Mouse (Mus musculus): ENCODE data around the gene Dnah8. TPM values are rescaled to one million over a fixed set of nuclear protein-coding genes. Genes with fewer than 3 reads are reported as not detected.
A peak's percentile ranks its signal among the peaks of the same experiment; 100 is the strongest.

Gene Dnah8
- total RNA-seq, 2 experiments from 2014 or later = 0.11 TPM; not detected in 1

DNA sequence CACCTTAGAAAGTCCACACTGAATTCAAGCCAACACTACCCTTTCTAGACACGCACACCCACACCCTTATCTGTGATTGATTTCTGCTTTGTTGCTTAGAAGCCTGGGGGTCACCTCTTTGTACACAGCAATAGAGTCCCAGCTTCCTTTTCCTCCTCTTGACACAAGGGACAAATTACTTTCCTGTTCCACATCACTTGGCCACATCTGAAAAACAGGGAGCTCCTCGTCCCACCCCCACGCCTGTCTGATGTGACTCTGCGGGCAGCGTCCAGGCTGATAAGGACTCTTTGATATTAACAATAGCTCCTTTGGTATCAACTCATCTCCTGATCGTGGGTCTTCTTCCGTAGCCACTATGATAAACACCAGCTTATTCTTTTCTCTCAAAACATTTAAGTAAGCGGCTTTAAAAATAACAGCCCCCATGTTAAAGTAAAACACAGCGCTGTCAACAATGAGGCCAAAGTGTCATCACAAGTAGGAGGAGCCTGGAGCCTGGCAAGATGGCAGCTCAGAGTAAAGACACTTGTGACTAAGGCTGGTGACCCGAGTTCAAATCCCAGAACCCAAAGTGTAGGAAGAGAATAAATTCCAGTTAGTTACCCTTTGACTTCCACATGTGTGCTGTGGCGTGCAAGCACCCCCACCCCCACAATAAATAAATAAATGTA lies 234.6 kb downstream of the Dnah8 start:
- intact Hi-C loops (cut with DNase I) = no loop called here
- no peak overlapping the region for H3K4me3 ChIP-seq
- no peak for DNase-seq
- TF ChIP-seq CTCF (IDR thresholded peaks at IDR 0.05) = no peak
- H3K27ac ChIP-seq = no peak overlapping the region

DNA sequence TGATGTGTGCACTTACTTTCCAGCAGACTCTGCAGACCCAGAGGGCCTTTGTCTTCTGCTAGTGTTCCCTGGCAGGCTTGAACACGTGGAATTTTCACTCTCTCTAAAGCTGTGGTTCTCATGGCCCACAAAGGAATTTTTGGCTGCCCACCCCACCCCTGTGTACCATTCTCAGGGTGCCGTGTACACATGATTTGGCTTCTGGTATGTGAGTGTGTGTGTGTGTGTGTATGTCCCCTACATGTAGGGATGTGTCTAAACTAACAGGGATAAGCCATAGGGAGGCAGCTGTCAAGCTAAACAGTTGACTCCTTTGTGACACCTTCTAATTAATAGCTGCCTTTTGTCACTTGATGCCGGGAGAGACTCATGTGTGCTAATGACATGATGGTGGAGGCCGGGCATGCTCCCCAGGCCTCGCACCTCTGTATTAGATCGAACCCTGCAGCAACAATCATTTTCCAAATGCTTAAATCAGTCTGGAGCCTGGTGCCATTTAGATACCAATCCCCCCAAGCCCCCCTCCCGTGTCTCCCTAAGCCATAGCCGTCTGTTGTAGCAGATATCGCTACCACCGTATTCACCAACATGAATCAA lies 235.9 kb downstream of the Dnah8 start:
- H3K4me3 ChIP-seq = no peak overlapping the region
- no peak for TF ChIP-seq CTCF (IDR thresholded peaks at IDR 0.05)
- intact Hi-C loops (cut with DNase I) = no loop called here
- H3K27ac ChIP-seq = no peak overlapping the region
- no peak for DNase-seq

DNA sequence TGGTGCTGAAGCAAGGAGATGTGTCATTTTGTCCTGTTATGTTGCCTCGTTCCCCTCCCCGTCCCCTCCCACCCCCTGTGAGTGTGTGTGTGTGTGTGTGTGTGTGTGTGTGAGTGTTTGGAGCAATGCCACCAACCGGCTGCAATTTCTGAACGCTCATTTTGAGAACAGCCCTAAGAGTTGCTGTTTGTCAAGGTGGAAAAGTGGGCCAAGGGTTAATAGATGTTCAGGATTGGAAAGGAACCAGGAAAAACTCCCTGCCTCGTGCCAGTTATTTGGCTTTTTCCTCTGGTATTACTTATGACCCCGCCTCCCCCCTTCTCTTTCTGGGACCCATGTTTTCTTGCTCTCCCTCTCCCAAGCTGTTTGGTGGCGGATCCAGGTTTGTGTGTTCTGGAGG lies 236.5 kb downstream of the Dnah8 start:
- no peak for DNase-seq
- Histone ChIP-seq H3K27ac (no peak overlapping the region), H3K4me3 (no peak overlapping the region)
- intact Hi-C loops (cut with DNase I) = no loop called here
- TF ChIP-seq CTCF (IDR thresholded peaks at IDR 0.05) = no peak

DNA sequence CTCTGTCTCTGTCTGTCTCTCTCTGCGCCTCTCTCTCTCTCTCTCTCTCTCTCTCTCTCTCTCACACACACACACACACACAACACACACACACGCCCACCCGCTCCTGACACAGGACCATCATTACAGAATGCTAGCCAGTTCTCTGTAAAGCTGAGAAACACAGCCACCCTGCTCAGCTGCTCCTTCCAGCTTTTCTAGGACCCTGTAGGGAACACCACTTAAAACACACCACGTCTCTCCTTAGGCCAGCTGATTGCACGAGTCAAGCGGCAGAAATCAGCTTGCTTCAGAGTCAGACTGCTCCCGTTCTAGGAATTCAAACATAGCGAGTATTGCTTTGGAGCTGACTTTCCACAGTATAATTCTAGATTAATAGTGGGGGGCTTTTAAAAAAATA lies 242.1 kb downstream of the Dnah8 start:
- H3K27ac ChIP-seq = no peak overlapping the region
- no peak overlapping the region for H3K4me3 ChIP-seq
- no peak for TF ChIP-seq CTCF (IDR thresholded peaks at IDR 0.05)
- DNase-seq = no peak
- intact Hi-C loops (cut with DNase I) = no loop called here

DNA sequence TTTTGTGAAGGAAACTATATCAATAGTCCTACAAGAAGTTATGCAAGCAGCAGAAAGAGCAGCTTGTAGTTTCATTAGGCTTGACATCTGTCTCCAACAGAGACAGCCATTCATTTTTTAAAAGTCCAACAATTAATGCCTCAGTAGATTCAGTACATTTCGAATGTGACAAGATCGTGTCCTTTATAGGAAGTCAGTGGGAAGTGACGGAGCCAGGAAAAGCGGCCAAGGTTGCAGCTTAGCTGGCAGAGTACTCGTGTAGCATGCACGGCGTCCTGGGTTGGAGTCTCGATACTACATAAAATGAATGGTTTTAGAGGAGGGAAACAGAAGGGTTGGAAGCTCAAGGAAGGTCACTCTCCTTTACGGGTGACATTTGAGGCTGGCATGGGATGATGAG lies 242.8 kb downstream of the Dnah8 start:
- TF ChIP-seq CTCF (IDR thresholded peaks at IDR 0.05) = no peak
- intact Hi-C loops (cut with DNase I) = no loop called here
- H3K4me3 ChIP-seq = peak overlapping the region; percentile 21; the same call in 1 of the 2 replicates
- DNase-seq = no peak
- no peak overlapping the region for H3K27ac ChIP-seq

DNA sequence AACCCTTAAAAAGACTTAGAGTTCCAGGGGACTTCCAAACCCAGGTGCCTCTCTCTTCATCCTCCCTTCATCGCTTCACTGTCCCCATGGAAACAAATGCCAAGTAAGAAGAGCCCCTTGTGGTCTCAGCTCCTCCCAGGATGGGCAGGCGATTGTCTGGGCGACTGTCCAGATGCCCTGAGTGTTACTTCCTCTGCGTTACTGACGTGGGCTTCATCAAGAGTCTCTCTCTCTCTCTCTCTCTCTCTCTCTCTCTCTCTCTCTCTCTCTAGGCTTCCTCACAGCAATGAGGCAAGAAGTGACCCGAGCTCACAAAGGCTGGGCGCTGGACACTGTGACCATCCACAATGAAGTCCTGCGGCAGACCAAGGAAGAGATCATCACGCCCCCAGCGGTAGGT lies 246.9 kb downstream of the Dnah8 start:
- H3K4me3 ChIP-seq = no peak overlapping the region
- TF ChIP-seq CTCF (IDR thresholded peaks at IDR 0.05) = no peak
- intact Hi-C loops (cut with DNase I) = no loop called here
- no peak overlapping the region for H3K27ac ChIP-seq
- no peak for DNase-seq

DNA sequence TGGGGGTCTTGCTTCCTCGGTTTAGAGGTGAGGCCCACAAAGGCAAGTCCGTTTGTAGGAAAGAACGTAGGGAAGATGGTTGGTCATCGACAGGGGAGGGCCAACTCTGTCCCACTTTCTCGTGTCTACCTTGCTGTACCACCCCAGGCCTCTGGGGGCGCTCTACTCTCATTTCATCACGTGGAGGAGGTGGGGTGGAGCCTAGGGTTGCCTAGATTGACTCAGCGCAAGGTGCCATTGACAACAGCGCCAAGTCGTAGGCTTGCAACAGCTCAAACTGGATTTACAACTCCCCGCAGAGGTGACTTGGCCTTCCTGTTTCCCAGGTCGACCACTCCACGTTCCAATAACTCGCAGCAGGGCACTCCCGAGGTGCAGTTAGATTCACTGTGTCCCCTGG lies 250.1 kb downstream of the Dnah8 start:
- DNase-seq = no peak
- no peak overlapping the region for H3K27ac ChIP-seq
- peak; percentile 36 for TF ChIP-seq CTCF (IDR thresholded peaks at IDR 0.05)
- no peak overlapping the region for H3K4me3 ChIP-seq
- intact Hi-C loops (cut with DNase I) = no loop called here

DNA sequence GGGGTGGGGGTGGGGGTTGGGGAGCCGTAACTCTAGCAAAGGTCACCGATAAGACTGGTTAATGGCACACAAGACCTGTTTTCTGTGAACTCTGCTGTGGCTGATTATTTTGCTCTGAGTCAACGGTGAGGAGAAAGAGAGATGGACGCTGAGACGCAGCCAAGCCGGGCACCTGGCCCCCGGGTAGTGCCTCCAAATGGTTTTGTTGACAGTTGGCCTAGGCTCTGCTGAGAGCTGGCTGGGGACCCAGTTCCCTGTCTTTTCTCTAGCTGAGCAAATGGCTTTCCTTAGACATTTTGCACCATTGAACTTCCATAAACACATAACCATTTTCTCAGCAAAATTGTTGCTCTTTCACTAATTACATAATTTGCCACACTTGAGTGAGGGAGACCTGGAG lies 253.3 kb downstream of the Dnah8 start:
- intact Hi-C loops (cut with DNase I) = no loop called here
- DNase-seq = no peak
- no peak overlapping the region for H3K4me3 ChIP-seq
- H3K27ac ChIP-seq = no peak overlapping the region
- no peak for TF ChIP-seq CTCF (IDR thresholded peaks at IDR 0.05)

DNA sequence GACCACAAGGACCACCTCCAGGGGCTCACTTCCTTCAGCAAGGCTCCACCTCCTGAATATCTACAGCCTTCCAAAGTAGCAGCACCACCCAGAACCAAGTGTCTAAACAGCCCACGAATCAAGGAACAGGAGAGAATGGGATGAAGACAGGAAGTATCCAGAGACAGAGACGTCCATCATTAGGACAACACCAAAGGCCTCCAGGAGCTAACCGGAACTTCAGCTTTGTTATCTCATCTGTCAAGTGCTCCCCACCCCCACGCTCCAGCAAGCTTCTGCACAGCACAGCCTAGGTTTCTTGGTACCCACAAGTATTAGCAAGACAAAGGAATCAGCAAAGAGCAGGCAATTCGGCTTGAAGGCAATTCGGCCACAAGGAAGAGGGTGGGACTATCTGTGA lies 254.5 kb downstream of the Dnah8 start:
- no peak overlapping the region for H3K4me3 ChIP-seq
- no peak overlapping the region for H3K27ac ChIP-seq
- intact Hi-C loops (cut with DNase I) = no loop called here
- no peak for DNase-seq
- TF ChIP-seq CTCF (IDR thresholded peaks at IDR 0.05) = no peak

DNA sequence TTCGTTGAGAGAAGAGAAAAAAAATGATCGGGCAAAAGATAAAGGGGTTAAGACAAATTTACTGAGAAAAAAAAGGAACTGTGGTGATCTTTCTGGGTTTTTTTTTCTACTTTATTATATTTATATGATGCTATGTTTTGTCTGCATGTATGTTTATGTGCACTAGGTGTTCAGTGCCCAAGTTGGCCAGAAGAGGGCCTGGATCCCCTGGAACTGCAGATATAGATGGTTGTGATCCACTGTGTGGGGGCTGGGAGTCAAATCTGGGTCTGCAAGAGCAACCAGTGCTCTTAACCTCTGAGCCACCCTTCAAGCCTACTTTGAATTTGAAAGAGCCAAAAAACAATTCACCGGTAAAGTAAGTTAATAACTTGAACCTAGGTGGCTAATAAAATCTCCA lies 256.2 kb downstream of the Dnah8 start:
- TF ChIP-seq CTCF (IDR thresholded peaks at IDR 0.05) = no peak
- no peak overlapping the region for H3K4me3 ChIP-seq
- intact Hi-C loops (cut with DNase I) = loop anchor here (10.0 kb wide), 1 partner anchor 506 kb away; no protein-coding TSS in a partner anchor

DNA sequence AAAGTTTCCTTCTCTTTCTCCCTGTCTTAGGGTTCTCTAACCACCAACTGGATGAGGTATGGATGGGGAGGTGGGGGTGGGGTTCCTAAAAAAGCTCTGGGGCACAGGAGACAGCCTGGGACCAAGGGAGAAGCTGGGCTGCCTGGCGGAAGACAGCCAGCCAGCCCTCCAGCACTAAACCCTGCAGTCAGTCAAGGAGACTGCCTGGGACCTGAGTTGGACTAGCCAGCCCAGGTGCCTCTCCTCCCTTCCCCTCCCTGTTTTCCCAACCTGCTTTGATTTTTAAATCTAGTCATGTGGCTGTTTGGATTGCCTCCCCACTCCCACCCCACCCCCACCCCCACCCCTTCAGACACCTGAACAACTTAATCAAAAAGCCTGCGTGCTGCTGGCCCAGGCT lies 256.8 kb downstream of the Dnah8 start:
- DNase-seq = no peak
- TF ChIP-seq CTCF (IDR thresholded peaks at IDR 0.05) = no peak
- H3K4me3 ChIP-seq = no peak overlapping the region
- H3K27ac ChIP-seq = no peak overlapping the region
- intact Hi-C loops (cut with DNase I) = loop anchor here (10.0 kb wide), 1 partner anchor 506 kb away; no protein-coding TSS in a partner anchor

More for the DNA sequence above, 256.2 kb downstream of the Dnah8 start:
- no peak overlapping the region for H3K27ac ChIP-seq
- DNase-seq = no peak

DNA sequence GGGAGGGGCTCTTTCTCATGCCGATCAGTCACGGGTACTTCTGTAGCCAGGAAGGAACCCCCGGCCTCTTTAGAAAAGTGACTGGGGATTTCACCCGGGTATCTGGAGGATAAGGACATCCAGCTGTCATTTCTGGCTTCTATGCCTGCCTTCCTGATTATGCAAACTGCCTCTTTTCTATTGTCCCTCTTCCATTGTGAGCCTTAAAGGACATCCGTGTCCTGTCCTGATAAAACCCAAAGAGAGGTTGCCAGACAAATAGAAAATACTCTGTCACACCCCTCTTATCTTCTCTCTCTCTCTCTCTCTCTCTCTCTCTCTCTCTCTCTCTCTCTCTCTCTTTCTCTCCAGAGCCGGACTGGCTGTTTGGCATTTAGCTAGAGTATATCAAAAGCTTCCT lies 258.1 kb downstream of the Dnah8 start:
- DNase-seq = no peak
- H3K4me3 ChIP-seq = no peak overlapping the region
- no peak overlapping the region for H3K27ac ChIP-seq
- intact Hi-C loops (cut with DNase I) = loop anchor here (10.0 kb wide), 1 partner anchor 507 kb away; no protein-coding TSS in a partner anchor
- no peak for TF ChIP-seq CTCF (IDR thresholded peaks at IDR 0.05)

DNA sequence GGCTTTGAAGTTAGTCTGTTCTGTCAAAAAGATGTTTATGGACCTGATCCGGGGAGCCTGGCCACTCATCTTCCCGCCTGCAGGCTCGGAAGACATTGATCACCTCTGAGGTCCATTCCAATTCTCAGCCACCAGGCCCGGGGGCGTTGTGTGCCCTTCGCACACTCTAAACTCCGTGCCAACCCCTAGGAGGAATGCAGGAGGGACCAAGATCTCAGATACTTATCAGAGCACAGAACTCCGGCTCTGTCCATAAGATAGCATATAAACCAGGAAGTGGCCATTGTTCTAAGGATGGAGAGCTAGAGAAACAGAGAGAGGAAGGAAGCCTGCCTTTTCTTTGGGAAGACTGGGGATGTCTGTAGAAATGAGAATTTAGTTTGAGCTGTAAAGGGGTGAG lies 259.4 kb downstream of the Dnah8 start:
- intact Hi-C loops (cut with DNase I) = loop anchor here (10.0 kb wide), 1 partner anchor 509 kb away; no protein-coding TSS in a partner anchor
- no peak for DNase-seq
- Histone ChIP-seq H3K4me3 (no peak overlapping the region), H3K27ac (no peak overlapping the region)
- TF ChIP-seq CTCF (IDR thresholded peaks at IDR 0.05) = no peak

DNA sequence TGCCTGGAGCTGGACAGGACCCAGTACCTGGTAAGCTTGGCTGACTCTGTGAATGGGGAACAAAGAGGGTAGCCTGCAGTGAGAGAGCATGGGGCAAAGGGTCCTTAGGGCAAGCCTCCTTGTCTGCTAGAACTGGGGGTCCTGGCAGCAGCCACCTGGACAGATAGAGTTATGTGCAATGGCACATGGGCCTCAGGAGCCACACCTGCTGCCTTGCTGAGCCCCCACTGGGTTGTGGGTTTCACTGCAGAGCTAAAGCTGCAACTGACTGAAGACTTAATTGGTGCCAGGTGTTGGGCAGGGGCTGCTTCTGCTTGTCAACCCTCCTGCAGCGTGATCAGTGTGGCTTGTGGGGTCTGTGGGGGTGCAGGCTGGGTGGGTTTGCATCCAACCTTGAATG lies 267.9 kb downstream of the Dnah8 start:
- TF ChIP-seq CTCF (IDR thresholded peaks at IDR 0.05) = no peak
- no peak for DNase-seq
- no peak overlapping the region for H3K27ac ChIP-seq
- intact Hi-C loops (cut with DNase I) = no loop called here
- H3K4me3 ChIP-seq = no peak overlapping the region

Measured in gastrocnemius, adult 2 months (tissue).